Mouse (Mus musculus) spleen, adult 2 months (tissue): ENCODE results near the gene Mical2. TPM values are rescaled to one million over a fixed set of nuclear protein-coding genes. Genes with fewer than 3 reads are reported as not detected.

Source experiments
- DNase-seq, 2 experiments: peaks; one replicate each; pipeline versions ENCODE4 v3.0.0 to v3.0.0-alpha.2; 2012 to 2021; ENCODE audit warnings: low spot score in 2 of 2, low read depth in 1 of 2
- H3K27ac ChIP-seq: fragments of 200-500 bp; 2 replicates; pipeline ENCODE4 v1.5.1; 2012; ENCODE audit warnings: low read length, inconsistent platforms; ENCODE audit not compliant: insufficient read depth
- H3K27me3 ChIP-seq: fragments of 200-500 bp; 2 replicates; pipeline ENCODE4 v1.6.1; 2012; ENCODE audit warnings: mild to moderate bottlenecking, moderate library complexity, low read length, inconsistent platforms; ENCODE audit not compliant: control insufficient read depth, insufficient read depth
- H3K36me3 ChIP-seq: fragments of 200-500 bp; 2 replicates; pipeline ENCODE4 v1.6.1; 2012; ENCODE audit warnings: mild to moderate bottlenecking, low read length, inconsistent platforms; ENCODE audit not compliant: control insufficient read depth, insufficient read depth
- H3K4me1 ChIP-seq: fragments of 200-500 bp; 2 replicates; pipeline ENCODE4 v1.6.1; 2011; ENCODE audit warnings: inconsistent platforms; ENCODE audit not compliant: control insufficient read depth, insufficient read depth, insufficient read length
- H3K4me3 ChIP-seq: fragments of 200-500 bp; 2 replicates; pipeline ENCODE4 v1.5.1; 2011; ENCODE audit warnings: mild to moderate bottlenecking, inconsistent platforms; ENCODE audit not compliant: insufficient read depth, insufficient read length; ENCODE audit errors: extremely low read depth
- CTCF ChIP-seq: fragments of 200-500 bp; IDR thresholded peaks from 2 replicates; pipeline ENCODE4 v1.5.1; 2011; ENCODE audit warnings: mild to moderate bottlenecking, inconsistent platforms; ENCODE audit not compliant: insufficient read depth, insufficient read length, insufficient replicate concordance; ENCODE audit errors: extremely low read depth
- POLR2A ChIP-seq: fragments of 200-500 bp; IDR thresholded peaks from 2 replicates; pipeline ENCODE4 v1.6.1; 2011; ENCODE audit warnings: low read depth, low read length, inconsistent platforms
- WGBS: fragments of 180-500 bp; shearing (Covaris S2); methylation state at CpG from one replicate; pipeline ENCODE4 v1.1.7; 2018; 5-methylcytosine and 5-hydroxymethylcytosine counted together
- polyA plus RNA-seq: library from polyadenylated mRNA; depleted of rRNA; stranded (reverse); fragments of >200 nt; gene quantifications from 2 replicates; pipeline ENCODE4 v1.2.3, GENCODE M21; 2012

The Mical2 gene
- polyA plus RNA-seq, 1 experiment, result 3.1 TPM

- Histone ChIP-seq H3K4me1 (peaks cover 13% of the 10 kb centered on the region; the same call in 1 of the 2 replicates), H3K36me3 (no peaks in the 10 kb centered on the region), H3K4me3 (no peak overlapping the region), H3K27me3 (no peaks in the 10 kb centered on the region), H3K27ac (0 out of 2 replicates have a peak overlapping the region, but pooled peaks have one; percentile 12)
- 59% methylated on average over 10 of the region's 10 CpGs for WGBS
- no peak for DNase-seq
- no peak for TF ChIP-seq POLR2A
- TF ChIP-seq CTCF, result no peak
Observed at GRCm38 (mm10) chr7:112208323-112209167, 17.1 kb upstream of the Mical2 start.

GRCm38 (mm10) chr7:112209621-112210020, 16.0 kb upstream of the Mical2 start:
- DNase-seq, result no peak
- Histone ChIP-seq H3K27me3 (no peaks in the 10 kb centered on the region), H3K27ac (no peak overlapping the region), H3K36me3 (no peaks in the 10 kb centered on the region), H3K4me3 (no peak overlapping the region), H3K4me1 (peaks cover 15% of the 10 kb centered on the region; the same call in 1 of the 2 replicates)
- TF ChIP-seq CTCF (no peak), POLR2A (no peak)
- 81% methylated on average over 4 of the region's 4 CpGs for WGBS

GRCm38 (mm10) chr7:112212921-112213721, 12.5 kb upstream of the Mical2 start:
- TF ChIP-seq CTCF (no peak), POLR2A (no peak)
- peaks cover 15% of the 10 kb centered on the region; the same call in 1 of the 2 replicates for H3K4me1 ChIP-seq
- H3K36me3 ChIP-seq, result no peaks in the 10 kb centered on the region
- no peak overlapping the region for H3K4me3 ChIP-seq
- no peak for DNase-seq
- peak overlapping the region; percentile 14 for H3K27ac ChIP-seq
- 21% methylated on average over 8 of the region's 8 CpGs for WGBS
- no peaks in the 10 kb centered on the region for H3K27me3 ChIP-seq

- Histone ChIP-seq H3K27ac (no peak overlapping the region), H3K36me3 (no peaks in the 10 kb centered on the region), H3K4me1 (peaks cover 6% of the 10 kb centered on the region; the same call in 1 of the 2 replicates), H3K4me3 (no peak overlapping the region), H3K27me3 (no peaks in the 10 kb centered on the region)
- no peak for DNase-seq
- TF ChIP-seq CTCF (no peak), POLR2A (no peak)
- 87% methylated on average over 3 of the region's 3 CpGs for WGBS
Observed at GRCm38 (mm10) chr7:112215871-112216270, 9.8 kb upstream of the Mical2 start.

GRCm38 (mm10) chr7:112216720-112217119, 8.9 kb upstream of the Mical2 start:
- Histone ChIP-seq H3K27ac (no peak overlapping the region), H3K4me3 (no peak overlapping the region), H3K27me3 (no peaks in the 10 kb centered on the region), H3K4me1 (peaks cover 6% of the 10 kb centered on the region; the same call in 1 of the 2 replicates), H3K36me3 (no peaks in the 10 kb centered on the region)
- WGBS, result 90% methylated on average over 5 of the region's 5 CpGs
- TF ChIP-seq CTCF (no peak), POLR2A (no peak)
- DNase-seq, result no peak

- DNase-seq, result no peak
- Histone ChIP-seq H3K4me1 (peaks cover 6% of the 10 kb centered on the region; the same call in 1 of the 2 replicates), H3K27me3 (no peaks in the 10 kb centered on the region), H3K4me3 (no peak overlapping the region), H3K36me3 (no peaks in the 10 kb centered on the region), H3K27ac (no peak overlapping the region)
- no peak for TF ChIP-seq CTCF
- 15% methylated on average over 6 of the region's 6 CpGs for WGBS
Observed at GRCm38 (mm10) chr7:112217208-112217607, 8.4 kb upstream of the Mical2 start.
